Mouse (Mus musculus) cerebellum, adult 2 months (tissue): ENCODE measurements around the gene Mtfp1. TPM values are rescaled to one million over a fixed set of nuclear protein-coding genes. Genes with fewer than 3 reads are reported as not detected.
A peak's percentile ranks its signal among the peaks of the same experiment; 100 is the strongest.

Experiments
- DNase-seq, 2 experiments: peaks; one replicate each; pipeline ENCODE4 v3.0.0; 2021
- H3K27ac ChIP-seq: fragments of 200-500 bp; 2 replicates; pipeline ENCODE4 v1.5.1; 2012; ENCODE audit warnings: low read length, control low read depth, inconsistent platforms; ENCODE audit not compliant: insufficient read depth
- H3K27me3 ChIP-seq: fragments of 200-500 bp; 2 replicates; pipeline ENCODE4 v1.6.1; 2012; ENCODE audit warnings: inconsistent platforms, mild to moderate bottlenecking, low read length, moderate library complexity; ENCODE audit not compliant: control insufficient read depth, insufficient read depth
- H3K4me1 ChIP-seq: fragments of 200-500 bp; 2 replicates; pipeline ENCODE4 v1.6.1; 2011; ENCODE audit warnings: low read length; ENCODE audit not compliant: control insufficient read depth, insufficient read depth
- H3K4me3 ChIP-seq: fragments of 200-500 bp; replicated peaks from 2 replicates; pipeline ENCODE3; 2011; ENCODE audit warnings: mild to moderate bottlenecking, low read depth, low read length, control low read depth; ENCODE audit not compliant: insufficient read depth
- CTCF ChIP-seq: fragments of 200-500 bp; IDR thresholded peaks from 2 replicates; pipeline ENCODE4 v1.5.1; 2011; ENCODE audit warnings: low read depth, mild to moderate bottlenecking, control low read depth, low read length, moderate library complexity, borderline replicate concordance; ENCODE audit not compliant: insufficient read depth
- POLR2A ChIP-seq: fragments of 200-500 bp; IDR thresholded peaks from 2 replicates; pipeline ENCODE4 v1.6.1; 2011; ENCODE audit warnings: low read length, control low read depth, borderline replicate concordance; ENCODE audit not compliant: insufficient read depth
- WGBS: fragments of 180-500 bp; shearing (Covaris S2); methylation state at CpG from one replicate; pipeline ENCODE4 v1.1.7; 2018; 5-methylcytosine and 5-hydroxymethylcytosine counted together
- polyA plus RNA-seq: library from polyadenylated mRNA; depleted of rRNA; stranded (reverse); fragments of >200 nt; gene quantifications from 2 replicates; pipeline ENCODE4 v1.2.3, GENCODE M21; 2012; rRNA removed

The Mtfp1 gene
- polyA plus RNA-seq, 1 experiment: 65.2 TPM

DNA sequence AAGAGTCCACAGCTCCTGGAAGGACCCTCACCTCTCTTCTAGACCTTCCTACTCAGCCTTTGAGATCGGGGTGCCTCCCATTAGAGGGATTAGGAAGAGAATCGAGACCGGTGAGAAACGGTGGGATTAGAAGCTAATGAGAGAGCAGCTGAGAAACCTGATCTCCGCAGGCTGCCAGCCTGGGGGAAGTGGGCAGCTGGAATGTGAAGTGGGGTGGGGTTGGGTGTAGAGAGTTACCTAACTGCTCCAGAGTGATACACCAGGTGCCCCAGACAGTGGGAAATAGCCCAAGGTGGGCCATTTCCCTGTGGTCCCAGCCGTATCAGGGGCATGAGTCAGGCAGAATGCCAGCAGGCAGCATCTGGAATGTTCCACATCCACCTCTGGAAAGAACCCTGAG is 32.3 kb downstream of the Mtfp1 start:
- H3K4me3 ChIP-seq: no peak overlapping the region
- no peaks in the 10 kb centered on the region for H3K4me1 ChIP-seq
- H3K27ac ChIP-seq: no peak overlapping the region
- TF ChIP-seq POLR2A (no peak), CTCF (no peak)
- no peak for DNase-seq
- WGBS: 70% methylated on average over 6 of the region's 6 CpGs
- H3K27me3 ChIP-seq: no peaks in the 10 kb centered on the region

DNA sequence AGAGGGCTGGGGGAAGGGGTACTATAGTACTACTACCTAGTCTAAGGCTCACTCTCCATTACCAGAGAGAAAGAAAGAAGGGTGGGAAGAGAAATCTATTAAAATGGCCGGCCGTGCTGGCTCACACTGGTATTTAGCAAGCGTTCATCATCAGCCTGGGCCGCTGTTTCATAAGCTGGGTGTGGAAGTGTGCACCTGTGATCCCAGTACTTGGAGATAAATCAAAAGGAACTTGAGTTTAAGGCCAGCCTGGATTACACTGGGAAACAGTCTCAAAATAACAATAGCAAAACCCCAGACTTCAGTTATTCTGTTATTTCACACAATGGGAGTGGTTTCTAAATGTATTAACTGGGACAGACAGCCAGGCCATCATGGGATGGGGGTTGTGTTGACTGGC is 32.7 kb downstream of the Mtfp1 start:
- 91% methylated on average over 4 of the region's 4 CpGs for WGBS
- TF ChIP-seq POLR2A: no peak
- TF ChIP-seq CTCF: no peak
- DNase-seq: no peak

DNA sequence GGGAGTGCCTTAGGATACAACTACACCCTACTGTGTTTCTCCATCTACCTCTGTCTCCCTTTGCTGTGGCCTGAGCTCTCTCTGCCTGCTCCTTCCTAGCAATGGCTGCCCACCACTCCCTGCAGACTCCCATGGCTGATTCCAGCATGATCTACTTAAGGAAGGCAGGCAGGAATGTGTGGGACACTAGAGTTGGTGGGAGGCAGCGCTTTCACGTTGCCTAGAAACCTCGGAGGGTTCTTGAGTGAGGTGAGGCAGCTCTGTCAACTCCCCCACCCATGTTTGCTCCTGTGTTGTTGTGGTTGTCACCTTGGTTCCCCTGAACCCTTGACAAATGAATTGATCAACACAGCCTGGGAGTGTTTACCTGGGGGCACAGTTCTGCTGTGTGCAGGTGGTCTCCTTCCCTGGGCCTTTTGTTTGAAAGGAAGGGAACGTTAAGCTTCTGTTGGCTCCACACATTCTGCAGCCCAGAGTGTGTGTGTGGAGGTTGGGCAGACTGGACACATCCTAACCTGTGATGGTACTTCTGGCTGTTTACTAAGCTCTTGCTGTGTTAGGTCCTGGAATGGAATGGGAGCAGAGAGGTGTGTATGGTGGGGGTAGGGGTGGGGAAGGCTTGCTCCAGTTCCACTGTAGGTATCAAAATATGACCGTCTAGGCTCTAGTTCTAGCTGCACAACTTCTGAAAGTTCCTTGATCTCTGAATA is 34.2 kb downstream of the Mtfp1 start:
- H3K27me3 ChIP-seq: no peaks in the 10 kb centered on the region
- no peak overlapping the region for H3K27ac ChIP-seq
- TF ChIP-seq POLR2A (no peak), CTCF (no peak)
- no peak for DNase-seq
- no peaks in the 10 kb centered on the region for H3K4me1 ChIP-seq
- H3K4me3 ChIP-seq: no peak overlapping the region
- 78% methylated on average over 5 of the region's 5 CpGs for WGBS

More for the DNA sequence above, 32.7 kb downstream of the Mtfp1 start:
- Histone ChIP-seq H3K4me3 (no peak overlapping the region), H3K27me3 (no peaks in the 10 kb centered on the region), H3K4me1 (no peaks in the 10 kb centered on the region), H3K27ac (no peak overlapping the region)

DNA sequence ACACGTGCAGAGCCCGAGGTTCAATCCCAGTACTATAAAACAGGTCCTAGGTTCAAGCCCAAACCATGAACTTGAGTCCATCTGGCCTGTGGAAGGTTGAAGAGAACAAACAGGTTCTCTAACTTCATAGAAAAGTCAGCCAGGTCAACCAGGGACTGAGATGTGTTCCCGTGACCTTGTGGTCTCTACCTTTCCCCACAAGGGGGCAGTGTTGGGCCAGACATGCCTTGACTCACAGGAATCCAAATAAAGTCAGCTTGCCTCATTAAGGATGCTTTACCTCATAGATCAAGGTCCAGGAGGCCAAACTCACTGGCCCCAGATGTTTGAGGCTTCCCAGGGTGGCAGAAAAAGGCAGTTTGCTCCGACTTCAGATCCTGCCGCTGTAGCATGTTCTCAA is 41.7 kb downstream of the Mtfp1 start:
- peak; percentile 46 to 65 for DNase-seq
- TF ChIP-seq POLR2A (no peak), CTCF (peak; percentile 89)
- Histone ChIP-seq H3K4me1 (no peaks in the 10 kb centered on the region), H3K27me3 (no peaks in the 10 kb centered on the region), H3K27ac (no peak overlapping the region), H3K4me3 (no peak overlapping the region)
- 20% methylated on average over 5 of the region's 5 CpGs for WGBS

DNA sequence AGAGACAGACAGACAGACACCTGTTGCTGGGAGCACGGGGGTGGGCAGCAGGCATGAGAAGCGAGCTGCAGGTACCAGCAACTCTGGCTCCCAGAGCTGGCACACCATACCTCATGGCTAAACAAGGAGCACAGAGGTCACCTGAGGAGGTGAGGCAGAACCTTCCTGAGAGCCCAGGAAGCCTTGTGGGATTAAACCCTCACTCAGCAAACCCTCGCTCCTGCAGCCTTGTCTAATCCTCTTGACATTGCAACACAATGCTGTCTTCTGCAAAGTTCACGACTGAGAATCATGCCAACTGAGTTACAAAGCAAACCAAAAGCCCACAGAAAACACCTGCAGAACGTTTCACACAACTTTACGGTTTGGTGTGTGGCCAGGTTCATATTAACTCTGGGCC is 46.8 kb downstream of the Mtfp1 start:
- TF ChIP-seq CTCF: no peak
- DNase-seq: no peak
- 82% methylated on average over 6 of the region's 6 CpGs for WGBS
- Histone ChIP-seq H3K27ac (no peak overlapping the region), H3K4me3 (no peak overlapping the region), H3K27me3 (no peaks in the 10 kb centered on the region), H3K4me1 (no peaks in the 10 kb centered on the region)

DNA sequence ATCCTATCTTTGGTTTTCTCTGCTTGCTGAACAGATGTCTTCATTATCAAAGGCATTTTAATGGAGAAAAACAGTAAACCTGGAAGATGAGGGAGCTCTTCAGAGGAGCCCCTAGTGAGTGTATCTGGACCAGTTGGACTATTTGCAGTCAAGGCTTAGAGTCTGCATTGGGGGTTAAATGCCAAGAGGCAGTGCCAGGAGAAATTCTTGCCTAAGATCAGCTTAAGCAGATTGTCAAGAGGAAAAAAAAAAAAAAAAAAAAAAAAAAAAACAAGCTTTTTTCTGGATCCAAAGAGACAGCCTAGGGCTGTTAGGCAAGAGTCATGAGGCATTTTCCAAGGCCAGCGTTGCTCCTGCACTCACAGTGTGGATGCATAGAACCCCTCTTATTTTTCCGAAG is 47.5 kb downstream of the Mtfp1 start:
- DNase-seq: no peak
- no peaks in the 10 kb centered on the region for H3K27me3 ChIP-seq
- no peak overlapping the region for H3K4me3 ChIP-seq
- TF ChIP-seq POLR2A: no peak
- no peak for TF ChIP-seq CTCF
- WGBS: 90% methylated on average over 2 of the region's 2 CpGs
- H3K4me1 ChIP-seq: no peaks in the 10 kb centered on the region
- no peak overlapping the region for H3K27ac ChIP-seq

DNA sequence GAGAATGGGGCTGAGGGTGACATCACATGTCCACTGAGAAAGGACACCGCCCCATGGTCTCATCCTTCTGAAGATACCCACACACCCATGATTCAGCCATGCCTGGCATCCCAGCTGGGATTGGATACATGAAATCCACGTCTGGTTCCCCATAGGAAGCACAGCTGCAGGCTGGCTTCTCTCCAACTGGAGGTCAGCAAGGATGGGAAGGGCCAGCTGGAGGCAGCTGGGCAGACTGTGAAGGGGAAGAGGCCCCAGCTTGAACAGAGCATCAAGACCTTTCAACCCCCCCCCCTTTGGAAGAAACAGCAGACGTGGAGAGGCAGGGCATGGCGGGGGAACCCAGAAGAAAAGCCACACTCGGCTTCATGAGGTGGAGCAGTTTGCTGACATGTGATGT is 48.7 kb downstream of the Mtfp1 start:
- Histone ChIP-seq H3K27ac (no peak overlapping the region), H3K27me3 (no peaks in the 10 kb centered on the region), H3K4me1 (no peaks in the 10 kb centered on the region), H3K4me3 (no peak overlapping the region)
- TF ChIP-seq POLR2A (no peak), CTCF (no peak)
- WGBS: 48% methylated on average over 5 of the region's 5 CpGs
- no peak for DNase-seq

DNA sequence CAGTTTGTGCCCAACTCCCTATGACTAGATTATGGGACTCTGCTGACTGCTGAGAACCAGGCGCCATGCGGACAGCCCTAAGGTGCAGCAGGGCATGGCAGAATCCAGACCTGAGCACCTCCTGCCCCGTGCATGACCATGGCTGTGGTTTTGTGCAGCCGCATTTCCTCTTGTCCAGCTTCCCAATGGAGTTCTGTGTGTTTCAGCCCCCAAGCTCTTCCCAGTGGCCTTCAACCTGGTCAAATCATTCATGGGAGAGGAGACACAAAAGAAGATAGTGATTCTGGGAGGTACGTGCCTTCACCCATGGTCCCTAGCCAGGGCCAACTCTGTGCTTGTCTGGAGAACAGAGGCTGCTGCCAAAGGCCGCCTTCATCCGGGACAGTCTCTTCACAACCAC is 52.2 kb downstream of the Mtfp1 start:
- Histone ChIP-seq H3K27me3 (no peaks in the 10 kb centered on the region), H3K4me3 (no peak overlapping the region), H3K4me1 (no peaks in the 10 kb centered on the region), H3K27ac (no peak overlapping the region)
- no peak for DNase-seq
- TF ChIP-seq CTCF (no peak), POLR2A (no peak)
- WGBS: 83% methylated on average over 7 of the region's 7 CpGs

Other genes with a start within 250 kb of the Mtfp1 start
- gene Osbp2, start 231.5 kb downstream of the Mtfp1 start, polyA plus RNA-seq: 71.3 and 81.7 TPM in 2 replicates
- gene 4921536K21Rik, start 200.3 kb downstream of the Mtfp1 start, polyA plus RNA-seq: 0.29 and 0.36 TPM in 2 replicates
- gene Dusp18, start 200.2 kb downstream of the Mtfp1 start, polyA plus RNA-seq: 5.4 and 5.7 TPM in 2 replicates
- gene Slc35e4, start 180.8 kb downstream of the Mtfp1 start, polyA plus RNA-seq: 27.3 and 28.5 TPM in 2 replicates
- 28.0 and 31.7 TPM in 2 replicates for gene Tcn2, start 163.3 kb downstream of the Mtfp1 start, polyA plus RNA-seq
- 36.6 and 36.9 TPM in 2 replicates for gene Pes1, start 131.5 kb downstream of the Mtfp1 start, polyA plus RNA-seq
- gene 4930556J24Rik, start 118.7 kb downstream of the Mtfp1 start, polyA plus RNA-seq: 0.14 and 0.20 TPM in 2 replicates
- 44.4 and 52.0 TPM in 2 replicates for gene Gal3st1, start 111.8 kb downstream of the Mtfp1 start, polyA plus RNA-seq
- gene Sec14l4, start 64.0 kb downstream of the Mtfp1 start, polyA plus RNA-seq: 0.05 and 0.14 TPM in 2 replicates
- gene Sec14l3, start 30.6 kb downstream of the Mtfp1 start, polyA plus RNA-seq: not detected in 2 replicates
- 28.2 and 32.2 TPM in 2 replicates for gene Sec14l2, start 28.0 kb upstream of the Mtfp1 start, polyA plus RNA-seq
- gene Rnf215, start 39.8 kb upstream of the Mtfp1 start, polyA plus RNA-seq: 39.5 and 39.9 TPM in 2 replicates
- gene Ccdc157, start 64.8 kb upstream of the Mtfp1 start, polyA plus RNA-seq: 15.6 and 15.8 TPM in 2 replicates
- 50.0 and 54.3 TPM in 2 replicates for gene Sf3a1, start 64.9 kb upstream of the Mtfp1 start, polyA plus RNA-seq
- 33.3 and 34.1 TPM in 2 replicates for gene Tbc1d10a, start 91.3 kb upstream of the Mtfp1 start, polyA plus RNA-seq
- gene Castor1, start 122.8 kb upstream of the Mtfp1 start, polyA plus RNA-seq: 5.1 and 5.6 TPM in 2 replicates
- 0.03 TPM in 1 of 2 replicates, not detected in the other for gene Osm, start 141.0 kb upstream of the Mtfp1 start, polyA plus RNA-seq
- 0.15 and 0.41 TPM in 2 replicates for gene Lif, start 162.1 kb upstream of the Mtfp1 start, polyA plus RNA-seq